Mouse (Mus musculus) left cerebral cortex, adult 18-20 months (tissue): ENCODE results near the gene Hist1h2bb. TPM values are rescaled to one million over a fixed set of nuclear protein-coding genes. Genes with fewer than 3 reads are reported as not detected.
"Not testable (repeated sequence)": the region's sequence is repeated elsewhere in the genome, so short reads cannot be mapped to it uniquely, and the experiment has no call there.

Experiments used
- DNase-seq, 2 experiments: peaks; one replicate each; pipeline ENCODE4 v3.0.0; 2021 to 2022; ENCODE audit warnings: low spot score in 2 of 2, mixed read lengths in 1 of 2
- microRNA-seq, 2 experiments: library from miRNA; unstranded; fragments of <30 nt; microRNA quantifications; one replicate each; pipeline ENCODE4 v1.2.0; 2021
- total RNA-seq, 2 experiments: library from RNA; stranded (reverse); gene quantifications; 2 replicates each; pipeline ENCODE4 v1.2.3; 2021

The Hist1h2bb gene
- total RNA-seq, 2 experiments from 2014 or later = 17.8 to 19.6 TPM

DNA sequence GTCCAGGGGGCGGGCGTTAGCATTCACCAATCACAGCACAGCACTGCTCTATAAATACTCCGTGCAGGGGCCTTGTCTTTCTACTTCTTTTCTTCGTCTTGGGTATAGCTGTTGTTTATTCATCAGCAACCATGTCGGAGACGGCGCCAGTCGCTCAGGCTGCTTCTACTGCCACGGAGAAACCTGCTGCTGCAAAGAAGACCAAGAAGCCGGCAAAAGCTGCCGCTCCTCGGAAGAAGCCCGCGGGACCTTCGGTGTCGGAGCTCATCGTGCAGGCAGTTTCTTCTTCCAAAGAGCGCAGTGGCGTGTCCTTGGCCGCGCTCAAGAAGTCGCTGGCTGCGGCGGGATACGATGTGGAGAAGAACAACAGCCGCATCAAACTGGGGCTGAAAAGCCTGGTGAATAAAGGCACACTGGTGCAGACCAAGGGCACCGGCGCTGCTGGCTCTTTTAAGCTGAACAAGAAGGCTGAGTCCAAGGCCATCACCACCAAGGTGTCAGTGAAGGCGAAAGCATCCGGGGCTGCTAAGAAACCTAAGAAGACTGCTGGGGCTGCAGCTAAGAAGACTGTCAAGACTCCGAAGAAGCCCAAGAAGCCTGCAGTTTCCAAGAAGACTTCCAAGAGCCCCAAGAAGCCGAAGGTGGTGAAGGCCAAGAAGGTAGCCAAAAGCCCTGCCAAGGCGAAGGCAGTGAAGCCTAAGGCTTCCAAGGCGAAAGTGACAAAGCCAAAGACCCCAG, 17.2 kb downstream of the Hist1h2bb start, which contains the start of gene Hist1h1a:
Gene Hist1h1a, plus strand, starts transcription at position 81 of the 738 bp plus-strand sequence.
- DNase-seq = peak; percentile 71 to 77

DNA sequence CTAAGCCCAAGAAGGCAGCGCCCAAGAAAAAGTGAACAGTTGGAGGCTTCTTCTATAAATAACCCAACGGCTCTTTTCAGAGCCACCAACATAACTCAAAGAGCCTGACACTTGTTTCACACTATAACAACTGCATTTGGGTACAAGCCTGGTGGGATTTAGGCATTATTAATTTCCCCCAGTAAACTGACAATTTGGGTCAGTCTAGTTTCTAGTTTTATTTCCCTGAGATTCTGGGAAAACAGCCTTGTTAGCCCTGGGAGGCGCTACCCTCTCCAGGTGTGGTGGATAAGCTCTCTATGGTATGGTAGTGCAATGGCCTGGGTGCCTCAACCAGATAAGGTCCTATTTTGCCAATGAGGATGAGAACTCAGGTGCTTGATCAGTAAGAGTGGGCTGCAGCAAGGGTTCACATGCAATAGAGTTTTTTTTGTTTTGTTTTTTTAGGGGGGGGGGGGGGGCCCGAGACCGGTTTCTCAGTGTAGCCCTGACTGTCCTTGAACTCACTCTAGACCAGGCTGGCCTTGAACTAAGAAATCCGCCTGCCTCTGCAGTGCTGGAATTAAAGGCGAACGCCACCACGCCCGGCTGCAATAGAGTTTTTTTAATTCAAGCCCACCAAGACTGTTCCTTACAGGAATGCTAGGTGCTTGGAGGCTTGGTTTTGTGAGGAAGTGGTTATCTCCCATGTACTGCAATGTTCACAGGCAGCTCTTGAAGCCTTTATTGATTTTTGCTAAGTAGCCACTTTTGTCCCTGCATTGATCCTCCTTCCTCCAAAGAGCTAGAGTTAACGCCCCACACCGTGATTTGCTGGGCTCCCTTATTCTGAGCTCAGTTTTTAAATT, 18.0 kb downstream of the Hist1h2bb start:
- DNase-seq = no peak

DNA sequence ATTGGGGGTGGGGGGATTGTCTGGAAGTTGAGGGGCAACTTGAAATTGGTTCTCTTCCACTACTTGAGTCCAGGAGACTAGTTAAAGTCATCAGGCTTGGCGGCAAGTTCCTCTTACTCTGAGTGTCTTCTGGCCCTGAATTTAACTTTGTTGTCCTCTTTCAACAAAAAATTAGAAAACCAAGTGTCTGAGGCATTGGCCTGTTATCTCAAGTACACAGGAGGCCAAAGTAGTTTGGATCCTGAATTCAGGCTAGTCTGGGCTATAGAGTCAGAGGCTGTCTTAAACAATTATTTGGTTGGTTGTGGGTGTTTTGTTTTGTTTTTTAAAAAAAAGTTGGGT, 18.6 kb downstream of the Hist1h2bb start:
- no peak for DNase-seq

GRCm38 (mm10) chr13:23766772-23767171, 20.2 kb downstream of the Hist1h2bb start:
- DNase-seq = no peak

- no peak for DNase-seq
Observed at GRCm38 (mm10) chr13:23768834-23769397, 22.4 kb downstream of the Hist1h2bb start.

GRCm38 (mm10) chr13:23769613-23770012, 23.1 kb downstream of the Hist1h2bb start, which contains the start of gene Trim38:
Gene Trim38, plus strand, starts transcription at chr13:23769913.
- DNase-seq = not testable (repeated sequence)

DNA sequence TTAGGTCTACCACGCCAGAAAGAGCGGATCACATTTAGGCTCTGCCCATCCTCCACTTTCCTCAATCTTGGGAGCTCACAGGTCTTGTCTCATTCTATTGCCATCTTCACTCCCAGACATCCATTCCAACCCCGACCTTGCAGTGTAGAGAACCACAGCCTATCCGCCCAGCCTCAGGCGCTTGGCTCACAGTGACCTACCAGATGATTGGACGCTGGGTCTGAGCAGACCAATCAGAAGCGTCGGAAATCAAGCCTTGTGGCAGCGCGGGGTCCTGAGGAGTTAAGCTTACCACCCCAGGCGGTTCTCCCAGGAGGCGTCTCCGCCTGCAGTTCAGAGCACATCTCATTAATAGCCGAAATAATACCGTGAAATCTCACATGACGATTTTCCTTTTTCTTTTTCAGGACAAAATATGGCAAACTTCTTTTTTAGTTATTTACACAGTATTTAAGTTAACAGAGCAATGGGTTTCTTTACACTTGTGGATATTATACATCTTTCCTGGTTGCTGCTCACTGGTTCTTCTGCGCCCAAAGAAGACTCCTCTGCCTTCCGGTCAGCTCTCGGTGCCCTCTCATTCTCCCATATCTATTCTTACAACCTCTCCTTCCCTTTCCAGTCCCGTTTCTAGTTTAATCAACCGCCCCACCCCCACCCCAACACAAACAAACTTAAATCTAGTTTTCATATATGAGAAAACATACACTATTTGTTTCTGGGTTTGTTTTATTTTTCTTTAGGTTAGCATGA, 26.2 kb downstream of the Hist1h2bb start:
- peak; percentile 35 to 42 for DNase-seq

DNA sequence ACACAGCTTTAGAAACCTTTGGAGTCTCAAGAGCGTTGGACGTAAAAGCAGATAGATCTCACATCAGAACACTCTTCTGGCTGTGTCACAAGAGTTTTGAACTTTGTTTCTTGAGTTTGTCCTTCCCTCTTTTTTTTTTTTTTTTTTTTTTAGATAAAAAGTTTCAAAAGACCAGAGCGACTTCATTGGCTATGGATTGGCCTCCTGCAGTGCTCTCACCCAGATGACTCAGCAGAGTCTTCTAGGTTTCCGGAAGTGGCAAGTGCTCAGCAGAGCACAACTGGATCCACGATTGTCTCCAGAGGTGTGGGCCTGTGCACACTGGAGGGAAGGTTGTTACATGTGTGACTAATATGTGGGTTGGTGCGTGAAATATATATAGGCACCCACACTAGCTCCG, 31.8 kb downstream of the Hist1h2bb start:
- no peak for DNase-seq

GRCm38 (mm10) chr13:23779025-23779424, 32.5 kb downstream of the Hist1h2bb start:
- no peak for DNase-seq

GRCm38 (mm10) chr13:23792520-23792919, 46.0 kb downstream of the Hist1h2bb start:
- peak; percentile 35 to 54 for DNase-seq

Small RNA genes within 50 kb of the gene (microRNA-seq; reads per million reads assigned to microRNA genes)
- gene Gm44314 (0 reads per million in 2 experiments), gene Gm44484 (0 reads per million in 2 experiments)

Other genes with a start within 250 kb of the Hist1h2bb start
- gene Hist1h4h, start 215.7 kb upstream of the Hist1h2bb start, total RNA-seq = 100 to 1,000 TPM; 329 to 333 TPM
- gene Hist1h2af, start 212.8 kb upstream of the Hist1h2bb start, total RNA-seq = 1 to 10 TPM; 1.5 to 3.4 TPM
- gene Hist1h3g, start 211.3 kb upstream of the Hist1h2bb start, total RNA-seq = 1 to 10 TPM; 3.1 to 3.5 TPM
- under 1 TPM; 0.54 to 0.67 TPM for gene Hist1h2bh, start 203.3 kb upstream of the Hist1h2bb start, total RNA-seq
- 10 to 100 TPM; 16.3 to 17.0 TPM for gene Hist1h3f, start 202.7 kb upstream of the Hist1h2bb start, total RNA-seq
- gene Hist1h4f, start 195.1 kb upstream of the Hist1h2bb start, total RNA-seq = 100 to 1,000 TPM; 168 to 177 TPM
- gene Hist1h1d, start 193.5 kb upstream of the Hist1h2bb start, total RNA-seq = 1 to 10 TPM; 3.1 to 3.7 TPM
- gene Hist1h3e, start 184.4 kb upstream of the Hist1h2bb start, total RNA-seq = 10 to 100 TPM; 47.4 to 48.5 TPM
- gene Hist1h2ae, start 175.5 kb upstream of the Hist1h2bb start, total RNA-seq = 1 to 10 TPM; 4.3 to 7.1 TPM
- 10 to 100 TPM; 61.6 to 70.8 TPM for gene Hist1h2bg, start 175.3 kb upstream of the Hist1h2bb start, total RNA-seq
- 10 to 100 TPM; 14.7 to 26.1 TPM for gene Hist1h2bf, start 172.5 kb upstream of the Hist1h2bb start, total RNA-seq
- gene Hist1h2ad, start 172.4 kb upstream of the Hist1h2bb start, total RNA-seq = 10 to 100 TPM in 1 of 2 experiments, 1 to 10 TPM in 1; 6.3 to 11.0 TPM
- gene Hist1h3d, start 171.0 kb upstream of the Hist1h2bb start, total RNA-seq = 10 to 100 TPM in 1 of 2 experiments, 1 to 10 TPM in 1; 9.3 to 10.4 TPM
- gene Hist1h4d, start 165.1 kb upstream of the Hist1h2bb start, total RNA-seq = 100 to 1,000 TPM; 166 to 191 TPM
- gene Hist1h2be, start 125.6 kb upstream of the Hist1h2bb start, total RNA-seq = 1 to 10 TPM; 7.9 TPM
- gene Hist1h1e, start 124.2 kb upstream of the Hist1h2bb start, total RNA-seq = 10 to 100 TPM; 49.2 to 54.0 TPM
- 1 to 10 TPM; 2.4 to 2.5 TPM for gene Hist1h2ac, start 62.8 kb upstream of the Hist1h2bb start, total RNA-seq
- 10 to 100 TPM; 29.7 to 32.4 TPM for gene Hist1h2bc, start 62.5 kb upstream of the Hist1h2bb start, total RNA-seq
- gene Hist1h1t, start 50.9 kb upstream of the Hist1h2bb start, total RNA-seq = not detected
- gene Hist1h4c, start 48.3 kb upstream of the Hist1h2bb start, total RNA-seq = 100 to 1,000 TPM; 114 to 117 TPM
- 1 to 10 TPM; 3.4 to 3.9 TPM for gene Hfe, start 35.9 kb upstream of the Hist1h2bb start, total RNA-seq
- 10 to 100 TPM; 55.8 to 61.1 TPM for gene Hist1h1c, start 7.9 kb upstream of the Hist1h2bb start, total RNA-seq
- gene Hist1h3c, start 1.1 kb upstream of the Hist1h2bb start, total RNA-seq = not detected
- 10 to 100 TPM; 17.2 to 22.5 TPM for gene Hist1h2ab, start 4.4 kb downstream of the Hist1h2bb start, total RNA-seq
- gene Hist1h3b, start 5.5 kb downstream of the Hist1h2bb start, total RNA-seq = 1 to 10 TPM; 4.3 to 9.9 TPM
- 10 to 100 TPM; 92.6 to 94.4 TPM for gene Hist1h4b, start 10.3 kb downstream of the Hist1h2bb start, total RNA-seq
- 10 to 100 TPM; 64.4 to 74.0 TPM for gene Hist1h4a, start 14.5 kb downstream of the Hist1h2bb start, total RNA-seq
- gene Hist1h3a, start 15.7 kb downstream of the Hist1h2bb start, total RNA-seq = 10 to 100 TPM; 42.3 to 45.0 TPM
- 10 to 100 TPM; 24.9 to 25.2 TPM for gene Hist1h1a, start 16.9 kb downstream of the Hist1h2bb start, total RNA-seq
- not detected for gene Trim38, start 23.2 kb downstream of the Hist1h2bb start, total RNA-seq
- not detected for gene Slc17a2, start 60.3 kb downstream of the Hist1h2bb start, total RNA-seq
- gene Slc17a3, start 92.7 kb downstream of the Hist1h2bb start, total RNA-seq = not detected
- not detected for gene Slc17a1, start 121.0 kb downstream of the Hist1h2bb start, total RNA-seq
- gene Slc17a4, start 168.3 kb downstream of the Hist1h2bb start, total RNA-seq = not detected
- gene Hist1h2ba, start 187.4 kb downstream of the Hist1h2bb start, total RNA-seq = not detected
- not detected for gene Hist1h2aa, start 187.7 kb downstream of the Hist1h2bb start, total RNA-seq
- not detected for gene Scgn, start 244.5 kb downstream of the Hist1h2bb start, total RNA-seq